Mouse (Mus musculus) myocyte (in vitro differentiated cells): ENCODE measurements around the gene Zfp661. TPM values are rescaled to one million over a fixed set of nuclear protein-coding genes. Genes with fewer than 3 reads are reported as not detected.

Source experiments
- H3K27me3 ChIP-seq: one replicate; pipeline ENCODE4 v1.6.1; 2011; ENCODE audit not compliant: control insufficient read depth, insufficient read depth, insufficient read length
- H3K36me3 ChIP-seq: one replicate; pipeline ENCODE4 v1.6.1; 2011; ENCODE audit not compliant: control insufficient read depth, insufficient read depth
- H3K4me2 ChIP-seq: one replicate; pipeline ENCODE4 v1.6.1; 2011; ENCODE audit warnings: low read depth, control low read depth
- H3K4me3 ChIP-seq: one replicate; pipeline ENCODE4 v1.5.1; 2011; ENCODE audit warnings: mild to moderate bottlenecking, control low read depth, moderate library complexity
- H3K79me2 ChIP-seq: one replicate; pipeline ENCODE4 v1.6.1; 2011; ENCODE audit not compliant: control insufficient read depth, insufficient read depth
- H3ac ChIP-seq: one replicate; pipeline ENCODE4 v1.6.1; 2011; ENCODE audit not compliant: control insufficient read depth, insufficient read length
- CEBPB ChIP-seq: IDR thresholded peaks from 2 replicates; pipeline ENCODE4 v1.6.1; 2011; ENCODE audit warnings: mild to moderate bottlenecking, moderate library complexity; ENCODE audit not compliant: poor library complexity, insufficient read depth, severe bottlenecking
- E2F4 ChIP-seq: IDR thresholded peaks from one replicate; pipeline ENCODE4 v1.6.1; 2011; ENCODE audit warnings: mild to moderate bottlenecking, control low read depth, moderate library complexity; ENCODE audit not compliant: insufficient read depth
- MAX ChIP-seq: IDR thresholded peaks from one replicate; pipeline ENCODE4 v1.6.1; 2011; ENCODE audit warnings: low read depth, mild to moderate bottlenecking, control low read depth
- MYOD1 ChIP-seq, 3 experiments: IDR thresholded peaks; one replicate each; pipeline ENCODE4 v1.6.1; 2011; ENCODE audit warnings: control low read depth in 2 of 3, low read depth in 2 of 3, mild to moderate bottlenecking in 2 of 3, moderate library complexity in 1 of 3; ENCODE audit not compliant: insufficient read length in 2 of 3, control insufficient read depth in 1 of 3
- MYOG ChIP-seq, 3 experiments: IDR thresholded peaks; one replicate each; pipeline ENCODE4 v1.6.1; 2011; ENCODE audit warnings: control low read depth in 2 of 3, low read depth in 2 of 3, mild to moderate bottlenecking in 2 of 3; ENCODE audit not compliant: insufficient read length in 2 of 3, control insufficient read depth in 1 of 3, insufficient read depth in 1 of 3
- POLR2A ChIP-seq: IDR thresholded peaks from one replicate; pipeline ENCODE4 v1.6.1; 2011; ENCODE audit warnings: low read depth, mild to moderate bottlenecking, control low read depth, moderate library complexity; ENCODE audit not compliant: insufficient read length
- POLR2AphosphoS2 ChIP-seq: IDR thresholded peaks from one replicate; pipeline ENCODE4 v1.6.1; 2011; ENCODE audit warnings: low read depth, control low read depth; ENCODE audit not compliant: insufficient read length
- REST ChIP-seq: IDR thresholded peaks from one replicate; pipeline ENCODE4 v1.6.1; 2011; ENCODE audit warnings: mild to moderate bottlenecking, control low read depth, moderate library complexity; ENCODE audit not compliant: insufficient read depth, insufficient read length
- SRF ChIP-seq: IDR thresholded peaks from one replicate; pipeline ENCODE4 v1.6.1; 2011; ENCODE audit warnings: low read depth; ENCODE audit not compliant: control insufficient read depth, insufficient read length
- TCF12 ChIP-seq: IDR thresholded peaks from one replicate; pipeline ENCODE4 v1.6.1; 2011; ENCODE audit warnings: mild to moderate bottlenecking, control low read depth; ENCODE audit not compliant: poor library complexity, insufficient read depth, severe bottlenecking
- TCF3 ChIP-seq: IDR thresholded peaks from one replicate; pipeline ENCODE4 v1.6.1; 2011; ENCODE audit warnings: low read depth, control low read depth; ENCODE audit not compliant: insufficient read length
- USF1 ChIP-seq: IDR thresholded peaks from one replicate; pipeline ENCODE4 v1.6.1; 2011; ENCODE audit warnings: low read depth, mild to moderate bottlenecking, control low read depth, moderate library complexity
- polyA plus RNA-seq: library from polyadenylated mRNA; unstranded; fragments of >200 nt; fragmentation: generic; extraction: Trizol; gene quantifications from one replicate; pipeline ENCODE4 v1.2.1, GENCODE M21; 2012; ENCODE audit warnings: missing spikeins

Zfp661 gene
- polyA plus RNA-seq, 1 experiment: 1.4 TPM

GRCm38 (mm10) chr2:127535363-127535762 lies 51.5 kb downstream of the Zfp661 start:
- no peak overlapping the region for H3K4me3 ChIP-seq
- no peaks in the 10 kb centered on the region for H3K36me3 ChIP-seq
- H3K27me3 ChIP-seq: peaks cover 42% of the 10 kb centered on the region
- TF ChIP-seq SRF (no peak), CEBPB (no peak), USF1 (no peak), MYOD1 (IDR thresholded peaks at IDR 0.05; ENCODE audit: control insufficient read depth in 1 of 3, insufficient read length in 2 of 3, low read depth in 2 of 3) (no peak), POLR2A (no peak), MAX (no peak), TCF12 (no peak), TCF3 (no peak), POLR2AphosphoS2 (no peak), E2F4 (no peak), REST (no peak), MYOG (IDR thresholded peaks at IDR 0.05; ENCODE audit: control insufficient read depth in 1 of 3, insufficient read depth in 1 of 3, insufficient read length in 2 of 3, low read depth in 2 of 3) (no peak)
- H3K79me2 ChIP-seq: no peaks in the 10 kb centered on the region
- H3K4me2 ChIP-seq: no peak overlapping the region
- H3ac ChIP-seq: no peak overlapping the region

GRCm38 (mm10) chr2:127532379-127532778 lies 54.5 kb downstream of the Zfp661 start:
- no peak overlapping the region for H3ac ChIP-seq
- TF ChIP-seq POLR2AphosphoS2 (no peak), REST (peak; percentile 69), SRF (no peak), POLR2A (no peak)
- no peaks in the 10 kb centered on the region for H3K79me2 ChIP-seq
- H3K27me3 ChIP-seq: peaks cover 44% of the 10 kb centered on the region
- H3K4me3 ChIP-seq: no peak overlapping the region
- no peaks in the 10 kb centered on the region for H3K36me3 ChIP-seq
- H3K4me2 ChIP-seq: no peak overlapping the region

- Histone ChIP-seq H3ac (no peak overlapping the region), H3K4me3 (no peak overlapping the region), H3K79me2 (no peaks in the 10 kb centered on the region), H3K27me3 (peaks cover 43% of the 10 kb centered on the region), H3K4me2 (no peak overlapping the region), H3K36me3 (no peaks in the 10 kb centered on the region)
- TF ChIP-seq E2F4 (no peak), POLR2A (no peak), USF1 (no peak), MYOG (IDR thresholded peaks at IDR 0.05; ENCODE audit: control insufficient read depth in 1 of 3, insufficient read depth in 1 of 3, insufficient read length in 2 of 3, low read depth in 2 of 3) (no peak), POLR2AphosphoS2 (no peak), CEBPB (no peak), MYOD1 (IDR thresholded peaks at IDR 0.05; ENCODE audit: control insufficient read depth in 1 of 3, insufficient read length in 2 of 3, low read depth in 2 of 3) (no peak)
Observed at GRCm38 (mm10) chr2:127531592-127531991, 55.3 kb downstream of the Zfp661 start.

GRCm38 (mm10) chr2:127530418-127530817 lies 56.5 kb downstream of the Zfp661 start:
- Histone ChIP-seq H3K79me2 (no peaks in the 10 kb centered on the region), H3K4me3 (no peak overlapping the region), H3K4me2 (no peak overlapping the region), H3K36me3 (no peaks in the 10 kb centered on the region), H3ac (no peak overlapping the region), H3K27me3 (peaks cover 37% of the 10 kb centered on the region)
- TF ChIP-seq CEBPB: no peak
- TF ChIP-seq POLR2A: no peak
- TF ChIP-seq REST: no peak
- TF ChIP-seq USF1: no peak
- TF ChIP-seq MYOG (IDR thresholded peaks at IDR 0.05; ENCODE audit: control insufficient read depth in 1 of 3, insufficient read depth in 1 of 3, insufficient read length in 2 of 3, low read depth in 2 of 3): no peak

GRCm38 (mm10) chr2:127525004-127525775 lies 61.7 kb downstream of the Zfp661 start:
- no peaks in the 10 kb centered on the region for H3K36me3 ChIP-seq
- H3K4me3 ChIP-seq: no peak overlapping the region
- TF ChIP-seq MAX (no peak), REST (no peak)
- peaks cover 55% of the 10 kb centered on the region for H3K27me3 ChIP-seq
- no peaks in the 10 kb centered on the region for H3K79me2 ChIP-seq
- no peak overlapping the region for H3K4me2 ChIP-seq
- no peak overlapping the region for H3ac ChIP-seq

Other genes starting within 250 kb of the Zfp661 start
- gene Astl, start 248.5 kb downstream of the Zfp661 start, polyA plus RNA-seq: 0.01 TPM
- not detected for gene Adra2b, start 223.9 kb downstream of the Zfp661 start, polyA plus RNA-seq
- gene Gpat2, start 161.9 kb downstream of the Zfp661 start, polyA plus RNA-seq: not detected
- gene Fahd2a, start 142.5 kb downstream of the Zfp661 start, polyA plus RNA-seq: 5.9 TPM
- 0.28 TPM for gene Kcnip3, start 65.0 kb downstream of the Zfp661 start, polyA plus RNA-seq
- not detected for gene Prom2, start 45.6 kb downstream of the Zfp661 start, polyA plus RNA-seq
- gene Mrps5, start 128 bp upstream of the Zfp661 start, polyA plus RNA-seq: 72.0 TPM
- gene Mal, start 69.6 kb upstream of the Zfp661 start, polyA plus RNA-seq: 0.05 TPM
- not detected for gene Mall, start 142.8 kb upstream of the Zfp661 start, polyA plus RNA-seq
- 17.5 TPM for gene Nphp1, start 201.8 kb upstream of the Zfp661 start, polyA plus RNA-seq
- gene Mtln, start 205.4 kb upstream of the Zfp661 start, polyA plus RNA-seq: 67.6 TPM
- gene Bub1, start 244.8 kb upstream of the Zfp661 start, polyA plus RNA-seq: 4.3 TPM